Mouse (Mus musculus) Patski (cell line): ENCODE measurements around the gene Hspa14. TPM values are rescaled to one million over a fixed set of nuclear protein-coding genes. Genes with fewer than 3 reads are reported as not detected.
A peak's percentile ranks its signal among the peaks of the same experiment; 100 is the strongest.

Source experiments
- ATAC-seq: fragments of 100-300 bp; one replicate; pipeline ENCODE4 v1.8.0; 2021
- CTCF ChIA-PET: fragments of 350-600 bp; sonication (Branson Sonifier 250); formaldehyde crosslinking; loops from one replicate; lab custom pipeline; 2022; ENCODE audit warnings: inconsistent platforms; lab: Charles Lee
- POLR2A ChIA-PET: fragments of 350-600 bp; sonication (Branson Sonifier 250); formaldehyde crosslinking; loops from one replicate; lab custom pipeline; 2022; ENCODE audit warnings: antibody characterized with exemption, inconsistent platforms; lab: Charles Lee
- DNase-seq: peaks from one replicate; pipeline ENCODE4 v3.0.0-alpha.2; 2011; ENCODE audit warnings: low read depth, low spot score
- H3K27me3 ChIP-seq: fragments of 371-371 bp; one replicate; pipeline ENCODE4 v1.5.1; 2021
- CTCF ChIP-seq: fragments of 100-300 bp; IDR thresholded peaks from one replicate; pipeline ENCODE4 v1.5.1; 2021
- in situ Hi-C: fragments of 300-500 bp; cut with MboI; formaldehyde crosslinking; loops from 3 replicates; pipeline ENCODE4 v1.11.1; 2018; ENCODE audit warnings: low pct_unique_long_range_greater_than_20kb, mixed read lengths
- polyA plus RNA-seq: library from polyadenylated mRNA; unstranded; gene quantifications from one replicate; pipeline ENCODE4 v1.2.3, GENCODE M21; 2021

Gene Hspa14
- polyA plus RNA-seq, 1 experiment from 2014 or later: 61.3 TPM

GRCm38 (mm10) chr2:3493833-3494409 lies 18.7 kb downstream of the Hspa14 start:
- no peak for DNase-seq
- in situ Hi-C loops: loop anchor here (25.0 kb wide), 1 partner anchor 1143 kb away; no protein-coding TSS in a partner anchor

GRCm38 (mm10) chr2:3489816-3490215 lies 22.8 kb downstream of the Hspa14 start:
- in situ Hi-C loops: loop anchor here (25.0 kb wide), 1 partner anchor 1147 kb away; no protein-coding TSS in a partner anchor
- DNase-seq (no peak), ATAC-seq (no peak)
- ChIA-PET CTCF (interaction anchor here (1.4 to 1.8 kb wide), 2 partner anchors 10 to 14 kb away, joined by 3 to 7 read pairs; no protein-coding TSS in a partner anchor), POLR2A (interaction anchor here (0.6 kb wide), 1 partner anchor 13 kb away, joined by 6 read pairs; no protein-coding TSS in a partner anchor)
- no peaks in the 10 kb centered on the region for H3K27me3 ChIP-seq
- no peak for TF ChIP-seq CTCF

More at GRCm38 (mm10) chr2:3493833-3494409, 18.7 kb downstream of the Hspa14 start:
- no peak for ATAC-seq
- H3K27me3 ChIP-seq: no peaks in the 10 kb centered on the region
- TF ChIP-seq CTCF: no peak
- ChIA-PET CTCF (interaction anchor here (1.8 kb wide), 1 partner anchor 21 kb away, joined by 3 read pairs; no protein-coding TSS in a partner anchor), POLR2A (no interaction called here)

GRCm38 (mm10) chr2:3480239-3480638 lies 32.4 kb downstream of the Hspa14 start:
- H3K27me3 ChIP-seq: no peaks in the 10 kb centered on the region
- no peak for TF ChIP-seq CTCF
- in situ Hi-C loops: loop anchor here (25.0 kb wide), 1 partner anchor 1157 kb away; no protein-coding TSS in a partner anchor
- POLR2A ChIA-PET: no interaction called here
- DNase-seq (no peak), ATAC-seq (no peak)
- CTCF ChIA-PET: interaction anchor here (1.6 to 1.7 kb wide), 2 partner anchors 9 to 24 kb away, joined by 3 to 7 read pairs; no protein-coding TSS in a partner anchor

GRCm38 (mm10) chr2:3475746-3476251 lies 36.8 kb downstream of the Hspa14 start:
- in situ Hi-C loops: loop anchor here (25.0 kb wide), 1 partner anchor 1162 kb away; no protein-coding TSS in a partner anchor
- POLR2A ChIA-PET: interaction anchor here (1.0 kb wide), 1 partner anchor 30 kb away, joined by 3 read pairs; no protein-coding TSS in a partner anchor
- no peak for TF ChIP-seq CTCF
- CTCF ChIA-PET: interaction anchor here (0.9 to 1.1 kb wide), 2 partner anchors 14 to 27 kb away, joined by 3 to 4 read pairs; no protein-coding TSS in a partner anchor
- DNase-seq (no peak), ATAC-seq (no peak)
- no peaks in the 10 kb centered on the region for H3K27me3 ChIP-seq

GRCm38 (mm10) chr2:3474861-3475283 lies 37.7 kb downstream of the Hspa14 start, which contains the start of gene Suv39h2:
Gene Suv39h2 (minus strand): TSS chr2:3475031.
- POLR2A ChIA-PET: interaction anchor here (1.0 kb wide), 1 partner anchor 31 kb away, joined by 3 read pairs; no protein-coding TSS in a partner anchor
- no peaks in the 10 kb centered on the region for H3K27me3 ChIP-seq
- CTCF ChIA-PET: interaction anchor here (0.9 to 1.1 kb wide), 2 partner anchors 15 to 28 kb away, joined by 3 to 4 read pairs; no protein-coding TSS in a partner anchor
- ATAC-seq (peak; percentile 98), DNase-seq (peak; percentile 55)
- no peak for TF ChIP-seq CTCF
- in situ Hi-C loops: loop anchor here (25.0 kb wide), 1 partner anchor 1162 kb away; no protein-coding TSS in a partner anchor

GRCm38 (mm10) chr2:3474361-3474805 lies 38.2 kb downstream of the Hspa14 start:
- ChIA-PET POLR2A (no interaction called here), CTCF (interaction anchor here (1.1 to 6.6 kb wide), 3 partner anchors 14 to 28 kb away, joined by 3 to 34 read pairs (median 4); no protein-coding TSS in a partner anchor)
- H3K27me3 ChIP-seq: no peaks in the 10 kb centered on the region
- ATAC-seq (peak; percentile 71), DNase-seq (no peak)
- no peak for TF ChIP-seq CTCF
- in situ Hi-C loops: no loop called here

GRCm38 (mm10) chr2:3473891-3474290 lies 38.7 kb downstream of the Hspa14 start:
- in situ Hi-C loops: no loop called here
- CTCF ChIA-PET: interaction anchor here (1.3 to 6.6 kb wide), 2 partner anchors 13 to 26 kb away, joined by 3 to 34 read pairs; no protein-coding TSS in a partner anchor
- H3K27me3 ChIP-seq: no peaks in the 10 kb centered on the region
- ATAC-seq (no peak), DNase-seq (no peak)
- POLR2A ChIA-PET: no interaction called here
- TF ChIP-seq CTCF: no peak

GRCm38 (mm10) chr2:3456590-3456989 lies 56.0 kb downstream of the Hspa14 start:
- ChIA-PET CTCF (interaction anchor here (1.5 to 1.8 kb wide), 2 partner anchors 14 to 24 kb away, joined by 3 to 6 read pairs; no protein-coding TSS in a partner anchor), POLR2A (no interaction called here)
- no peak for TF ChIP-seq CTCF
- in situ Hi-C loops: no loop called here
- H3K27me3 ChIP-seq: no peaks in the 10 kb centered on the region
- ATAC-seq (no peak), DNase-seq (no peak)

- no peak for TF ChIP-seq CTCF
- in situ Hi-C loops: no loop called here
- H3K27me3 ChIP-seq: no peaks in the 10 kb centered on the region
- ChIA-PET POLR2A (no interaction called here), CTCF (no interaction called here)
- no peak for ATAC-seq
- no peak for DNase-seq
Measured at GRCm38 (mm10) chr2:3453096-3453495, 59.5 kb downstream of the Hspa14 start.

- ChIA-PET POLR2A (no interaction called here), CTCF (interaction anchor here (1.3 to 1.7 kb wide), 2 partner anchors 11 to 22 kb away, joined by 4 read pairs; no protein-coding TSS in a partner anchor)
- in situ Hi-C loops: no loop called here
- no peak for TF ChIP-seq CTCF
- H3K27me3 ChIP-seq: no peaks in the 10 kb centered on the region
- ATAC-seq: no peak
- no peak for DNase-seq
Measured at GRCm38 (mm10) chr2:3449431-3449830, 63.2 kb downstream of the Hspa14 start.
